Mouse (Mus musculus): ENCODE data around the gene Pa2g4.

DNA sequence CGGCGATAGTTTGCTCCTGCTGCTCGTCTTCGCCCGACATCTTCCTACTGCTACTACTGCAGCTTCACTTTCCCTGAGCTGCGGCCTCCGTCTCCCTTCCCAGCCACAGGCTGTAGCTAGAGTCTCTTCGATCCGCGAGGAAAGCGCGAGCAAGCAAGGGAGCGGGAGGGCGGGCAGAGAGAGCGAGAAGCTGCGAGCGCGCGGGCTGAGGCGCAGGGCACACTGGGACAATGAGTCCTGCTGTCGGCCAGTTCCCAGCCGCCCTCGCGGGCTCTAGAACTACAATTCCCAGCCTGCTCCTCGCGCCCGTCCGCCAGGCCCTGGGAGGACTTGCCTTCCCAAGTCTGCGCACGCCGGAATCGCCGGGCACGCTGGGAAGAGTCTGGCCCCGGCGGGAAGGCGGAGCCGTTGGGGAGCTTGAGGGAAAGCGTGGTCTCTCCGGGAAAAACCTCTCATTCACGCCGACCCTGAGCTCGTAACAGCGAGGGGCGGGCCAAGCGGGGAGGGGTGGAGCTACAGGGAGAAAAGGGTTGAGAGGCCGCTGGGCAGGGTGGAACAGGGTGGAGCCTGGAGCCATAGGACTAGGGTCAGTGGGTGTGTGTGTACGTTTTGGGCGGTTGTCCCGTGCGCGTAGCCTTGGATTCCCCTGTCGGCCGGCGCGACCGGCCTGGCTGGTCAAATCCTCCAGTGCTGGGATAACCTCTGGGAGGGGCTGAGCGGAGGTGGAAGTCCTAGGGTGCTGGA is at the start of gene Pa2g4:
- TF ChIP-seq ZC3H11A (IDR thresholded peaks at IDR 0.05; ENCODE audit: borderline replicate concordance, low read depth, low read length) (no peak), ZNF384 (IDR thresholded peaks at IDR 0.05; ENCODE audit: low read depth, low read length) (no peak)
